Mouse (Mus musculus): ENCODE data around the gene Dazap2. TPM values are rescaled to one million over a fixed set of nuclear protein-coding genes. Genes with fewer than 3 reads are reported as not detected.

Gene Dazap2
- total and polyA plus RNA-seq, 3 experiments = 157 to 486 (median 180) TPM

GRCm38 (mm10) chr15:100622164-100622563, 7.0 kb downstream of the Dazap2 start:
- Histone ChIP-seq H3K4me3 (no peak overlapping the region), H3K4me1 (ENCODE audit: control insufficient read depth, insufficient read depth, low read length) (peaks cover 13% of the 10 kb centered on the region), H3K79me2 (replicated peaks; ENCODE audit: control insufficient read depth, insufficient read depth, low read length) (no peaks in the 10 kb centered on the region; the same call in 1 of the 2 replicates), H3K9ac (ENCODE audit: low read depth, low read length) (no peak overlapping the region), H3K36me3 (ENCODE audit: control insufficient read depth, insufficient read depth, low read length) (peaks cover 20% of the 10 kb centered on the region), H3K27me3 (ENCODE audit: control insufficient read depth, insufficient read depth, low read length) (no peaks in the 10 kb centered on the region), H3K27ac (peak overlapping the region; percentile 58)
- no peak for DNase-seq
- intact Hi-C loops (cut with DNase I) = no loop called here
- 0 out of 2 replicates have a peak, but pooled peaks have one; percentile 12 for TF ChIP-seq POLR2A (IDR thresholded peaks at IDR 0.05; ENCODE audit: insufficient read depth, low read depth, low read length)
- TF ChIP-seq EP300 (IDR thresholded peaks at IDR 0.05; ENCODE audit: insufficient read depth, low read depth, low read length) = no peak
- no peak for TF ChIP-seq CTCF (IDR thresholded peaks at IDR 0.05)
- 52% methylated on average over 7 of the region's 7 CpGs for WGBS

GRCm38 (mm10) chr15:100623754-100624153, 8.6 kb downstream of the Dazap2 start:
- Histone ChIP-seq H3K79me2 (replicated peaks; ENCODE audit: control insufficient read depth, insufficient read depth, low read length) (no peaks in the 10 kb centered on the region; the same call in 1 of the 2 replicates), H3K4me1 (ENCODE audit: control insufficient read depth, insufficient read depth, low read length) (peaks cover 11% of the 10 kb centered on the region), H3K4me3 (no peak overlapping the region), H3K36me3 (ENCODE audit: control insufficient read depth, insufficient read depth, low read length) (peaks cover 15% of the 10 kb centered on the region), H3K27me3 (ENCODE audit: control insufficient read depth, insufficient read depth, low read length) (no peaks in the 10 kb centered on the region), H3K27ac (no peak overlapping the region), H3K9ac (ENCODE audit: low read depth, low read length) (no peak overlapping the region)
- 83% methylated on average over 9 of the region's 9 CpGs for WGBS
- no peak for DNase-seq
- TF ChIP-seq CTCF (IDR thresholded peaks at IDR 0.05) (no peak), POLR2A (IDR thresholded peaks at IDR 0.05; ENCODE audit: insufficient read depth, low read depth, low read length) (no peak), EP300 (IDR thresholded peaks at IDR 0.05; ENCODE audit: insufficient read depth, low read depth, low read length) (no peak)
- intact Hi-C loops (cut with DNase I) = no loop called here

- H3K36me3 ChIP-seq (ENCODE audit: control insufficient read depth, insufficient read depth, low read length) = peaks cover 10% of the 10 kb centered on the region
- no peaks in the 10 kb centered on the region for H3K27me3 ChIP-seq (ENCODE audit: control insufficient read depth, insufficient read depth, low read length)
- no peak for DNase-seq
- WGBS = 91% methylated on average over 3 of the region's 3 CpGs
- H3K79me2 ChIP-seq (replicated peaks; ENCODE audit: control insufficient read depth, insufficient read depth, low read length) = no peaks in the 10 kb centered on the region; the same call in 1 of the 2 replicates
- TF ChIP-seq CTCF (IDR thresholded peaks at IDR 0.05) (no peak), POLR2A (IDR thresholded peaks at IDR 0.05; ENCODE audit: insufficient read depth, low read depth, low read length) (no peak), EP300 (IDR thresholded peaks at IDR 0.05; ENCODE audit: insufficient read depth, low read depth, low read length) (no peak)
- H3K4me3 ChIP-seq = no peak overlapping the region
- H3K4me1 ChIP-seq (ENCODE audit: control insufficient read depth, insufficient read depth, low read length) = peaks cover 12% of the 10 kb centered on the region
- intact Hi-C loops (cut with DNase I) = no loop called here
- no peak overlapping the region for H3K27ac ChIP-seq
- no peak overlapping the region for H3K9ac ChIP-seq (ENCODE audit: low read depth, low read length)
These were observed 9.3 kb downstream of the Dazap2 start for GRCm38 (mm10) chr15:100624435-100624834.

- 38% methylated on average over 10 of the region's 10 CpGs for WGBS
- H3K4me1 ChIP-seq (ENCODE audit: control insufficient read depth, insufficient read depth, low read length) = peaks cover 12% of the 10 kb centered on the region
- H3K27me3 ChIP-seq (ENCODE audit: control insufficient read depth, insufficient read depth, low read length) = no peaks in the 10 kb centered on the region
- H3K9ac ChIP-seq (ENCODE audit: low read depth, low read length) = no peak overlapping the region
- no peak for DNase-seq
- intact Hi-C loops (cut with DNase I) = no loop called here
- H3K36me3 ChIP-seq (ENCODE audit: control insufficient read depth, insufficient read depth, low read length) = no peaks in the 10 kb centered on the region; the same call in 1 of the 2 replicates
- H3K79me2 ChIP-seq (replicated peaks; ENCODE audit: control insufficient read depth, insufficient read depth, low read length) = no peaks in the 10 kb centered on the region; the same call in 1 of the 2 replicates
- no peak for TF ChIP-seq POLR2A (IDR thresholded peaks at IDR 0.05; ENCODE audit: insufficient read depth, low read depth, low read length)
- no peak for TF ChIP-seq EP300 (IDR thresholded peaks at IDR 0.05; ENCODE audit: insufficient read depth, low read depth, low read length)
- no peak for TF ChIP-seq CTCF (IDR thresholded peaks at IDR 0.05)
- peak overlapping the region; percentile 54; the same call in 1 of the 2 replicates for H3K27ac ChIP-seq
- no peak overlapping the region for H3K4me3 ChIP-seq
These were observed 12.1 kb downstream of the Dazap2 start for GRCm38 (mm10) chr15:100627287-100627686.

GRCm38 (mm10) chr15:100627774-100628370, 12.7 kb downstream of the Dazap2 start:
- Histone ChIP-seq H3K36me3 (ENCODE audit: control insufficient read depth, insufficient read depth, low read length) (no peaks in the 10 kb centered on the region; the same call in 1 of the 2 replicates), H3K9ac (ENCODE audit: low read depth, low read length) (no peak overlapping the region), H3K4me1 (ENCODE audit: control insufficient read depth, insufficient read depth, low read length) (peaks cover 11% of the 10 kb centered on the region), H3K4me3 (no peak overlapping the region), H3K27ac (peak overlapping the region; percentile 54), H3K79me2 (replicated peaks; ENCODE audit: control insufficient read depth, insufficient read depth, low read length) (no peaks in the 10 kb centered on the region; the same call in 1 of the 2 replicates), H3K27me3 (ENCODE audit: control insufficient read depth, insufficient read depth, low read length) (no peaks in the 10 kb centered on the region)
- intact Hi-C loops (cut with DNase I) = no loop called here
- DNase-seq = no peak
- WGBS = 20% methylated on average over 11 of the region's 11 CpGs
- TF ChIP-seq EP300 (IDR thresholded peaks at IDR 0.05; ENCODE audit: insufficient read depth, low read depth, low read length) (no peak), POLR2A (IDR thresholded peaks at IDR 0.05; ENCODE audit: insufficient read depth, low read depth, low read length) (no peak), CTCF (IDR thresholded peaks at IDR 0.05) (no peak)

GRCm38 (mm10) chr15:100628797-100629196, 13.6 kb downstream of the Dazap2 start:
- Histone ChIP-seq H3K4me3 (no peak overlapping the region), H3K79me2 (replicated peaks; ENCODE audit: control insufficient read depth, insufficient read depth, low read length) (no peaks in the 10 kb centered on the region), H3K9ac (ENCODE audit: low read depth, low read length) (no peak overlapping the region), H3K36me3 (ENCODE audit: control insufficient read depth, insufficient read depth, low read length) (no peaks in the 10 kb centered on the region; the same call in 1 of the 2 replicates), H3K27ac (no peak overlapping the region; the same call in 1 of the 2 replicates), H3K27me3 (ENCODE audit: control insufficient read depth, insufficient read depth, low read length) (no peaks in the 10 kb centered on the region), H3K4me1 (ENCODE audit: control insufficient read depth, insufficient read depth, low read length) (peaks cover 12% of the 10 kb centered on the region)
- TF ChIP-seq EP300 (IDR thresholded peaks at IDR 0.05; ENCODE audit: insufficient read depth, low read depth, low read length) (no peak), POLR2A (IDR thresholded peaks at IDR 0.05; ENCODE audit: insufficient read depth, low read depth, low read length) (no peak), CTCF (IDR thresholded peaks at IDR 0.05) (no peak)
- 33% methylated on average over 7 of the region's 7 CpGs for WGBS
- no peak for DNase-seq
- intact Hi-C loops (cut with DNase I) = no loop called here
